Mouse (Mus musculus): ENCODE measurements around the gene 5430403G16Rik. TPM values are rescaled to one million over a fixed set of nuclear protein-coding genes. Genes with fewer than 3 reads are reported as not detected.
A peak's percentile ranks its signal among the peaks of the same experiment; 100 is the strongest.
"Not testable (repeated sequence)": the region's sequence is repeated elsewhere in the genome, so short reads cannot be mapped to it uniquely, and the experiment has no call there.

The 5430403G16Rik gene
- polyA plus RNA-seq (2015; fragmentation: Nextera tagmentation; extraction: Ambion mirVana) = 1.3 and 1.8 TPM in 2 replicates

DNA sequence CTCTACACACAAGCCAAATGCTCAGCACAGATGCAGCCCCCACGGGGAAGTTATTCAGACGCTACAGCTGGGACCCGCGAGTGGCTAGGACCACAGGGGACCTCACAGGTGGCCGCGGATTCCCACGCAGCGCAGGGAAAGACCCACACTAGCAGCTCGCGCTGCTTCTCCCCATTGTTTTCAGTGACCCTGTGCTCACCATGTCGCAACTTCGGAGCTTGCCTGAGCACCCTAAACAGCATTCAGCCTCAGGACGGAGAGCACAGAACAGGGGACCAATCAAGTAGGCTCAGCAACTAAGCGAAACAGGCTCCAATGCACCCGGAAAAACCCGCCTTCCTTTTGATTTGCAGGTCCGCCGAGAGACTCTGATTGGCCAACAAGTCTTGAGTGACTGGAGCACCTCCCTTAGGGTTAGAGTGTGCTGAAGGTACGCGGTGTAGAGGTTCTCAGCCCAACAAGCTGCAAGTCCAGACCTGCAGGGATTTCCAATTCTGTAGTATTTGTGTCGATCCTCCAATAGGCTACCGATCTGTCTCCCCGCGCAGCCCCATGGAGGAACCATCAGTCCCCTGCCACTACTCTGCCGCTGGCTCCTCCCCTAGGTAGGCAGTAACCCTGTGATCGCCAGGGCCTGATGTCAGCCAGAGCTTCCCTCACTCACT is at the start of gene 5430403G16Rik:
Gene 5430403G16Rik, minus strand, starts transcription at position 505 of the 665 bp plus-strand sequence.
- peak within 1 kb of the TSS; percentile 80 for H3K4me2 ChIP-seq (replicated peaks)
- ATAC-seq (replicated peaks) = peak; percentile 99
- WGBS = under 1% methylated on average over 26 of the region's 26 CpGs
- peak within 1 kb of the TSS; percentile 69 for H3K27ac ChIP-seq (replicated peaks)
- not testable (repeated sequence) for H3K9me3 ChIP-seq, H3K4me1 ChIP-seq, H3K36me3 ChIP-seq, H3K27me3 ChIP-seq
- H3K4me3 ChIP-seq = peak within 1 kb of the TSS; percentile 71
- H3K9ac ChIP-seq (replicated peaks) = peak within 1 kb of the TSS; percentile 66

DNA sequence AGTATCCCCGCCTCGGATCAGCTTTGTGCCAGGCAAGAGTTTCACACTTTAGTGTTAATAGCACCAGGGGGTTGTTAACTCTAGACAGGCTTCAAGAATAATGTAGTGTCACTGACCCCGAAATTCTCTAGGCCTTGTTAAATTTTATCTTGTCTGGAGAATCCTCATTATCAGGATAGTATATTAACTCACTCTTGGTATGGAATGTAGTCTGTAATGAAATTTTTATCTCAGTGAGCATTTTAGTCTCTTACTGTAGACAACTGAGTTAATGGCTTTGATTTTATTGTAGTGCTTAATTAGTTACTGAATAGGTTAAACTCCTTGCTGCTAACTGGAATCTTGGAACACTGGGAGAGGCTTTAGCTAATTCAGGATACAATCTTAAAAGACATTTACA is 26.5 kb upstream of the 5430403G16Rik start:
- 87% methylated on average over 3 of the region's 3 CpGs for WGBS

DNA sequence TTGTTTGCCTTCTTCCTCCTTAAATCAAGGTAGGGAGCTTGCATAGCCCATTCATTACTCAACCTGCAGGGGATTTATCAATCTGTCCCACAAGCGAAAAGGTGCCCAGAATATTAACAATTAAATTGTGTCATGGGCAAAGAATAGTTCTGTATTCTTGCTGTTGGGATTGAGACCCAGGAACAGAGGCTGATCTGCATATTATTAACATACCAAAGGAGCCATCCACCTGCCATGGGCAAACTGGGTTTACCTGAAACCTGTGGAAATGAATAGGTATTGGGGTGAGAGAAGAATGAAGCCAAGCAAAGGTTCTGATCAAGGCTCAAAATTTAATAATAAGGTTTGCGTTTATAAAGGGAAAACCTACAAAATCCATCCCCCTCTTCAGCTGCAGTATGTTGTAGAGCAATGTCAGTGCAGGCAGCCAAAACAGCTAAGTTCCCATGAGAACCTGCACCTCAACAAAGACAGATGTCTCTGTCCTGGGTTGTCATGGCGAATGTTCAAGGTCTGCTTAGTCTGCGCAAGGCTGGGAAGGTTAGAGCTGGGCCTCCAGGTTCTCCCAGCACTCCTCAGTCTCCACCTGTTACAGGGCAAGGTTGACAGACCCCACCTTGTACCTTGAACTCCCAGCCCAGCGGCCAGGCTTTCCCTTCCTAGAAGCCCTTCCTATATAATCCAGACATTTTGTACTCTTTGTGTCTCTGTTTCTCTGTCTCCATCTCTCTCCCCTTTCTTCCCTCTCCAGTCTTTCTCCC is 544 bp upstream of the 5430403G16Rik start:
- not testable (repeated sequence) for H3K27me3 ChIP-seq; H3K9ac ChIP-seq (replicated peaks); H3K36me3 ChIP-seq; H3K4me1 ChIP-seq; H3K9me3 ChIP-seq
- peak overlapping the region; percentile 71 for H3K4me3 ChIP-seq
- H3K4me2 ChIP-seq (replicated peaks) = peak overlapping the region; percentile 80
- H3K27ac ChIP-seq (replicated peaks) = peak overlapping the region; percentile 40; the same call in 1 of the 2 replicates
- 61% methylated on average over 5 of the region's 5 CpGs for WGBS
- ATAC-seq (replicated peaks) = peak; percentile 24

More for the DNA sequence above, 26.5 kb upstream of the 5430403G16Rik start:
- H3K27me3 ChIP-seq; H3K27ac ChIP-seq (replicated peaks); H3K4me1 ChIP-seq; ATAC-seq (replicated peaks); H3K4me2 ChIP-seq (replicated peaks); H3K9ac ChIP-seq (replicated peaks); H3K36me3 ChIP-seq; H3K4me3 ChIP-seq; H3K9me3 ChIP-seq: not testable (repeated sequence)

DNA sequence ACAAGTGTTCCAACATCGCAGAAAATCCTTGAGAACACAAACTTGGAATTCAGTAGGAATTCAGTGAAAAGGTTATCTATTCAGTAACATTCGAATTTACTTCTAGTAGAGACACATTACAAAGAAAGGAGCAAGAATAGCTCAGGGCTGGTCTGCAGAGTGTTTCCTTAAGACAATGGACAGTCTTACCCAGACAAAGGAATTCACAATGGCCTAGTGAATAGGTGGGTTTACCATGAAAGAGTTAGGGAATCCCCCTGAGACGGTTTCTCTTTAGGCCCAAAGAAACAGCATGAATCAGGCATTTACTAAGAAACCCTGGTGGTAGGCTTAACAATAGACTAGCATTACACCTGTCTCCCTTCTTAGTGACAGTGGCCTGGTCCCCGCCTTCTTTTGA is 7.9 kb downstream of the 5430403G16Rik start:
- 61% methylated on average over 4 of the region's 4 CpGs for WGBS
- Histone ChIP-seq H3K4me3 (no peak overlapping the region), H3K27ac (replicated peaks) (no peak overlapping the region), H3K36me3 (no peaks in the 10 kb centered on the region), H3K4me1 (no peaks in the 10 kb centered on the region), H3K4me2 (replicated peaks) (no peak overlapping the region), H3K27me3 (no peaks in the 10 kb centered on the region), H3K9ac (replicated peaks) (no peak overlapping the region), H3K9me3 (0 out of 2 replicates have a peak, but pooled peaks cover 8% of the 10 kb centered on the region)
- no peak for ATAC-seq (replicated peaks)

Other genes with a start within 250 kb of the 5430403G16Rik start
- gene Crlf2, start 132.0 kb downstream of the 5430403G16Rik start, polyA plus RNA-seq (2015; fragmentation: Nextera tagmentation; extraction: Ambion mirVana) = 10.5 and 11.3 TPM in 2 replicates
- 4.7 and 5.2 TPM in 2 replicates for gene 4930522L14Rik, start 60.8 kb upstream of the 5430403G16Rik start, polyA plus RNA-seq (2015; fragmentation: Nextera tagmentation; extraction: Ambion mirVana)
- gene Gm15446, start 232.4 kb upstream of the 5430403G16Rik start, polyA plus RNA-seq (2015; fragmentation: Nextera tagmentation; extraction: Ambion mirVana) = 0.43 and 0.61 TPM in 2 replicates

All from forebrain, embryonic 15.5 days (tissue).